Mouse (Mus musculus) c-Kit-positive CD71-positive TER-119-negative erythroid progenitor cells, embryonic 14.5 days (primary cell): ENCODE data around the gene Chn2.

Experiments
- DNase-seq: peaks from one replicate; pipeline ENCODE4 v3.0.0-alpha.2; 2013; ENCODE audit warnings: low read depth

Gene Chn2

GRCm38 (mm10) chr6:54202311-54203020 is 163.1 kb downstream of the Chn2 start:
- DNase-seq: no peak

DNA sequence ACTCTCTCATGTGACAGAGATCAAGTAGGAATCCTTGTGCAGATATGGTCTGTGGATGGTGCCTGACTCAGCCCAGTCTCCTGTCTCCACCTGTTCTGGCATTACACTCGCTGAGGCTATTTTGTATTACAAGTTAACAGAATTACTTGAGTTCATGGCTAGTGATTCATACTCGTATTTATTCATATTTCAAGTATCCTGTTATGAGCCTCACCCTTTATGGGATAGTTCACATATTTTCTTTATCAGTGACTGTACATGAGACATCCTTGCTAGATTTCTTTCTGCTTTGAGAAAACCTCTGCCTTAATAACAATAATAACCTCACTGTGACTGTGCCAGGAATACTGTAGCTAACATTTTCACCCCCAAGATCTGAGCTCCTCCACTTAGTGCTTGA is 164.0 kb downstream of the Chn2 start:
- DNase-seq: no peak

GRCm38 (mm10) chr6:54203926-54204325 is 164.6 kb downstream of the Chn2 start:
- DNase-seq: no peak

- no peak for DNase-seq
Measured at GRCm38 (mm10) chr6:54204931-54205330, 165.6 kb downstream of the Chn2 start.

DNA sequence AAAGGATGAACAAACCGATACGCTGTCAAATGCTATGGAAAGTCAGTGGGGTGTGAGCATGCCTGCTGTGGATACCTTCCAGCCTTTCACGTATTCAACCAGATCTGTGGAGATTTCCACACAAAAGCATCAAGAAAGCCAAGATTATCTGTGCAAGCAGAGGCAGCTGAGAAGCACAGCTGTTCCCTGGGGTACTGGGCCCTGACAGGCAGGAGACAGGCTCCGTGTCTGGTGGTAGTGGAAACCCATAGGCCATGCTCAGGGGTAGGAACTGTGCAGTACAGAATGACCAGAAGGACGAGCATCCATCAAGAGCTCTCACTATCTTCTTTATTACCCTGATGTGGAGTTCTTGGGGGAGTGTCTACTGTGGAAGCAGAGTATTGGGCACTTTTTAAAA is 166.1 kb downstream of the Chn2 start:
- DNase-seq: no peak

DNA sequence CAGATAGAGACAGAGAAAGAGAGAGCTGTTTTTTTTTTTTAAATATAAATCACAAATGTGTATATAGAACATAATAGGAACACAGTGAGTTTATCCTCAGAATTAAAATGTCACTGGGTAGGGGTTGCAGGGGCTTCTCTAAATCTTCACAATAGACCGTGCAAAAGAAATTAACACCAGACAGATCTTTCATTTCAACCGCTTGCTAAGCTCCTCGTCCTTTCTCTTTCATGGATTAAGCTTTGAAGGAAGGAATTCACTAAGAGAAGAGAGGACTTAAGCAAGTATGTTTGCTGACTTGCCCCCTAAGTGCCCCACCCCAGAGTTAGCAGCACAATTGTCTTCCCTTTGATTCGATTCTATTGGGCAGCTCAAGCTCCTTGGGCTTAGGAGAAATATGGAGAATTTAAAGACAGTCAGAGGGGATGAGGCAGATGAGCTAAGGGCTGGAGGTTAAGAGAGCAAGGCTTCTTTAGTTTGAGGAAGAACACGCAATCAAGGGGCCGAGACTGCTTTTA is 166.9 kb downstream of the Chn2 start:
- no peak for DNase-seq

GRCm38 (mm10) chr6:54208786-54209185 is 169.4 kb downstream of the Chn2 start:
- no peak for DNase-seq

DNA sequence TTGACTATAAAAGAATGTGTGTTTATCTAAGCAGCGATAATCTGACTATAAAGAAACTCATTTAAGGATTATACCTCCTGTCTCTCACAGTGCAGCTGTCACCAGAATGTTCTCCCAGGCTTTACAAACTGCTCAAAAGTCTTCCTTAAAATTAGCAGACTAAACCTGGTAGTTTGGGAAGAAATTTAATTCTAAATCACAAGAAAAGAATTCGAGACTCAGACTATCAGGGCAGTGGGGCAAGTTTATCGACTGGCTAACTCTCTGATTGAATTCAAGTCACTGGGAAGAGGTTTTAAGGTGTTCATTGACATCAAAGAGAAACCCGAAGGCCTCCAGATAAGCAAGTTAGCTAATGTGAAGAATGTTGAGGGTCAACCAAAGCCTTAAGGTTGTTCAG is 171.6 kb downstream of the Chn2 start:
- DNase-seq: no peak

- no peak for DNase-seq
Measured at GRCm38 (mm10) chr6:54211939-54212338, 172.6 kb downstream of the Chn2 start.

- DNase-seq: no peak
Measured at GRCm38 (mm10) chr6:54213743-54214142, 174.4 kb downstream of the Chn2 start.

GRCm38 (mm10) chr6:54215636-54216035 is 176.3 kb downstream of the Chn2 start:
- no peak for DNase-seq

- DNase-seq: no peak
Measured at GRCm38 (mm10) chr6:54216512-54216911, 177.2 kb downstream of the Chn2 start.

DNA sequence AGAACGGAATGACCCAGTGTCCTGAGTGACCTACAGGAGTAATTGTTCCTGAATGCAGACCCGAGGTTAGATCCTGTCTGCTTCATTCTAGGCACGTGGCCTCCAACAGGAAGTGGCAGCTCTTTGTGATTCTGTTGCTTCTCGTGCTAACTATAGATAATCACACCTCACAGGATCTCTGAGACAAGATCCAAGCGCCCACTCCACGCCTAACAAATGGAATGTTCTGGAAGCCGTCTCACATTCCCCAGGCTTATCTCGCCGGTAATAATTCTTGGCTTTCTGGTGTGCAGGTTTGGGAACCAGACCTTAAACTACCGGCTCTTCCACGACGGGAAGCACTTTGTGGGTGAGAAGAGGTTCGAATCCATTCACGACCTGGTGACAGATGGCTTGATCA is 180.8 kb downstream of the Chn2 start:
- no peak for DNase-seq

- DNase-seq: no peak
Measured at GRCm38 (mm10) chr6:54223529-54223928, 184.2 kb downstream of the Chn2 start.

GRCm38 (mm10) chr6:54224325-54224724 is 185.0 kb downstream of the Chn2 start:
- DNase-seq: no peak

DNA sequence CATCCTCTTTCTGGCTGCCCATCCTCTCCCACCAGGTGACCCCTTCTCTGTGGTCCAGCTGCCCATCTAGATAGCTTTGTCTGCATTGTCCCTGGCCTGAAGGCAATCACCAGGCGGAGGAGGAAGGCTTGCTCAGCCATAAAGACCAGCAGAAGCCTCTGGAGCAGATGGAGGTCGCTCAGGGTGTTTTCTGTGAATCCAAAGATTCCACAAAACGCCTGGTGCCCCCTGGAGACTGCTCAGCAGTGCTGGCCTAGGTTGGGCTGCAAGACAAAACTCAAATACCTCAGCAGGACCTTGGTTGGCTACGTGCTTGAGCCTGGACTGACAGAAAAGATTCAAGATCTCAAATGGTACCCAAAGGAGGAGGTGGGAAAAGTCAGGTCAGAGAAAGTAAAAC is 186.0 kb downstream of the Chn2 start:
- DNase-seq: no peak

DNA sequence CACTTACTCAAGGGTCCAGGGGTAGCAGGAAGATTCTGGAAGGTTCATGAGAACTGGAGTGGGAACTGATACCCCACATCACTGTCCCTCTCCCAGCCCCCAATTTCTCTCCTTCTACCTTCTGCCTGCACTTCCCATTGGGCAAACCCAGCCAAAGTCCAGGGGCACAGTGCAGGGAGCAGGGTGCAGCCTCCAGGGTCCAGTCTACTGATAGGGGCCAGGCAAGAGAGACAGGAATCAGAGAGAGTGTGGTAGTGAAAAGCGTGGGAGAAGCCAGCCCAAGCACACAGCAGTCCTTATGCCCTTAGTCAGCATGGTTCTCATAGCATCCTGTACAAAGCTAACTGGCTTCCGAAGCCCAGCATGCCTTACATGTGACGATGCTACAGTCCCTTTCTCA is 187.7 kb downstream of the Chn2 start:
- DNase-seq: no peak

DNA sequence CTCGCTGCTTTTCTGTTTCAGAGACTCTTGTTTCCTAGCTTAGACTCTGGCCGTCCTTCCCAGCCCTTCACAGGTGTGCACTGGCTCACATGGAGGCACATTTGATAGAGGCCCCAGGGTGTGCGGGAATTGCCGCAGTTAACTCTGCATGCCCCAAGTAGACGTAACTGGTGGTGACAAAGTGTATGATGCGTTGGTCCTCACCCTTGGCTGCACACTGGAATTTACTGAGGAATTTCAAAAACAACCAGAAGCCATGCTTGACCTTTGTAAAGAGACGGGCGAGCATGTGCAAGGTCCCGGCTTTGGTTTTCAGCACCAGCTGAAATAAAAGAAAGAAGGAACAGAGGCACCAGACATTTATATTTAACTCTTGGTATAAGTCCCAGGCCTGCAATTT is 189.1 kb downstream of the Chn2 start:
- no peak for DNase-seq

GRCm38 (mm10) chr6:54228874-54229273 is 189.5 kb downstream of the Chn2 start:
- peak; percentile 27 for DNase-seq

- no peak for DNase-seq
Measured at GRCm38 (mm10) chr6:54231769-54232558, 192.6 kb downstream of the Chn2 start.

- no peak for DNase-seq
Measured at GRCm38 (mm10) chr6:54236441-54236840, 197.1 kb downstream of the Chn2 start.

- no peak for DNase-seq
Measured at GRCm38 (mm10) chr6:54241761-54242160, 202.4 kb downstream of the Chn2 start.

DNA sequence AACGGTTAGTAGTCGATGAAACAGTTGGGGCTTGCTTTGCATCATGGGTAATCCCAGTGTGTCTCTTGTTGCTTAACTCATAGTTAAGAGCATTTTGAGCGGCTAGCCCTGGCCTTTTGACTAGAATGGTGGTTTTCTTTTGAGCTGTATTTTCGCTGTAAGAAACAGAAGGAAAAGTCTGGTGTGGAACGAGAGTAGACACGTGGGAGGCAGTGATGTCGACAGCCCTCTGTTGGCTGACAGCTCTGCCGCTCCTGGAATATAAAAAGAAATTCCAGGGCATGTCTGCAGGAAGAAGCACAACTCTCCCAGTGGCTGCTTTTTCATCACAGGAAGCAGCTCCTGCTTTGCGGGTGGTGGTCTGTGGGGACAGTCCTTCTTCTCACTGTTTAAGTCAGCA is 202.9 kb downstream of the Chn2 start:
- no peak for DNase-seq
